Mouse (Mus musculus): ENCODE data around the gene Tsc22d3.
"Not testable (repeated sequence)": the region's sequence is repeated elsewhere in the genome, so short reads cannot be mapped to it uniquely, and the experiment has no call there.

Gene Tsc22d3

DNA sequence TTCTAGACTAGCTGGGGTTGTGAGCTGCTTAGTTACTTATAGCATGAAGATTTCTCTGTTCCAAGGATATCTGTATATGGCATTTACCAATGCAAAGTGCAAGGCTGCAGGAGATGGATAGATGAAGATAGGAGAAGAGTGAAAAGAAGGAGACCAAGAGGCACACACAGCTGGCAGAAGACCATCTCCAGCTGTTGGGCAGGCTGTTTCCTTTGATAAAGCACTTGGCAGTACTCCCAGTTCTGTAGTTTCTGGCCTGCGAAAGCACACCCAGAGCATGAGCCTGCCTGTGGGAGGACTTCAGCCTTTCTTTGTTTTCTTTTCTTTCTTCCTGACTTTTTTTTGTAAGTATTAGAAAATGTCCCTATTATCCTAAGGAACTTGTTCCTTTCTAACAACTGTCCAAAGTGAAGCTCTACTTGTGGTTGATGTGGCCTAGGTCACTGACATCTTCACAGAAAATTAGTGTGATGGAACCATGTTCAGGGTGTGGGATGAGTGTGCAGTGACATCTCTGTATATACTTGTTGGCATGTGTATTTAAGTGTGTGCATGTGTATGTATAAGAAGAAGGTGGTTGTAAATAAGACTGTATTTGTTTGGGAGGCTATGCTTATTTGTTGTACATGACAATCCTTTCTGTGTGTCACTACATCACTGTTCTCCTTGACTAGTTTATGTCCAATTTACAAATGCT is 32.6 kb downstream of the Tsc22d3 start:
- no peak for DNase-seq (ENCODE audit: extremely low spot score, low spot score)

GRCm38 (mm10) chrX:140565759-140566158 is 34.7 kb downstream of the Tsc22d3 start:
- no peak for DNase-seq (ENCODE audit: extremely low spot score, low spot score)

- no peak for DNase-seq (ENCODE audit: extremely low spot score, low spot score)
These were observed 35.2 kb downstream of the Tsc22d3 start for GRCm38 (mm10) chrX:140565212-140565611.

GRCm38 (mm10) chrX:140564777-140565176 is 35.7 kb downstream of the Tsc22d3 start:
- DNase-seq (ENCODE audit: extremely low spot score, low spot score) = no peak

DNA sequence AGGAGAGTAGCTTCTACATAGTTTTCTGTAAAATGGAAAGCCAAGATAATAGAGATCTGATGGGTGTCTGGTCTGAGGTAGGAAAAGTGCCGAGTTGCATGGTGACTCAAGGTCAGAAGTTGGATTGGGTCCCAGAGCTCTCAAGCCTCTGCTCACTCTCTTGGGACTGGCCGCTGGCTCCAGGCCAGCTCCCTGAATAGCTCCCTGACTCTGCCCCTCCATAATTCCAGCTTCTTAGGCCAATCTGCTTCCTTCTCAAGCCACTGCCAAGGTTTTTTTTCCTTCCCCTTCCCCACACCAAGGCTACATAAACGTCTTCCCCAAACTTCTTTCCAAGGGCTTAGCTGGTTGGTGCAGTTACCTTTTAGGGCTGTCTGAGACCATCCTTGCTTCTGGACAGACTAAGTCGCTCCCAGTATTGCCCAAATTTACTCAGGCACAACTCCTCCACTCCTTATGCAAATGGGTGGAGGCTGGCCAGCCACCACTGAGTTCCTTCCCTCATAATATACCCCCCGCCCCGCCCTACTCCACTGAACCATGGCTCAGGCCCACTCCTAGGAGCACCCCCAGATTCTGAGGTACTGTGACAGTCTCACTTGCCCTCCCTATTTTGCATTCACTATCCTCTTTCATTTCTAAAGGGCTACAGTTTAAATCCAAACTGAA is 42.1 kb downstream of the Tsc22d3 start:
- no peak for DNase-seq (ENCODE audit: extremely low spot score, low spot score)

DNA sequence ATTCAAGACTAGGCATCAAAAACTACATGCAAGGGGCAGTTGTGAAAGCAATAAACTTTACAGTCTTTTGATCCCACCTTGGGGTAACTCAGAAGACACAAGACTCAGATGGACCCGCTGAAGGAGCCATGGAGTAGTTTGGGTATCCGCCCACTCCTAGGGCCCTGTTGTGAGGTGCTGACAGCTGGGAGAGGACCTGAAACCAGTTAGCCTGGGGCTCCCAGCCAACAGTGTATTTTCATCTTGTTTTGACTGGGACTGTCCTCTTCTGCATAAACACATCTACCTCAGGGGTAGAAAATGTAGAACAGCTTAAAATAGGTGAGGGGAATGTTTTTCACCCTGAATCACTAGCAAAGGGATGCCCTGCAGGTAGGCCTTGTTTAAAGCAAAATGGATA is 44.5 kb downstream of the Tsc22d3 start:
- no peak for DNase-seq (ENCODE audit: extremely low spot score, low spot score)

DNA sequence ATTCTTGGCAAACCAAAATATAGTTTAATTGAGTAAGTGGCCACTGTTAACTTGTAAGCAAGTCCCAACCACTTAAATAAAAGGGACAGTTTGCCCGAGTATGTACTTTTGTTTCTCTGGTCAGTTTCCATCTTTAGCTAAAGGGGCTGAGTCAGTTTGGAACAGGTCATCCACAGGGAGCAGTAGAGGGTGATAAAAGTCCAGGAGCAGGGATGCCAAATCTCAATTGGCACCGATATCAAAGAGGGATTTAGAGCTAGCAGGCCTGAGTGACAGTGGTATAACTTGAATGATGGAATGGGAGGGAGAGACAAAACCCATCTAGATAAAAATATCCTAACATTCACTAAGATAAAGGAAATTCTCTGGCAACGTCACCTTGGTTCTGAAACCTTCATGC is 45.0 kb downstream of the Tsc22d3 start:
- DNase-seq (ENCODE audit: extremely low spot score, low spot score) = no peak

- no peak for DNase-seq (ENCODE audit: extremely low spot score, low spot score)
These were observed 52.6 kb downstream of the Tsc22d3 start for GRCm38 (mm10) chrX:140547660-140548419.

DNA sequence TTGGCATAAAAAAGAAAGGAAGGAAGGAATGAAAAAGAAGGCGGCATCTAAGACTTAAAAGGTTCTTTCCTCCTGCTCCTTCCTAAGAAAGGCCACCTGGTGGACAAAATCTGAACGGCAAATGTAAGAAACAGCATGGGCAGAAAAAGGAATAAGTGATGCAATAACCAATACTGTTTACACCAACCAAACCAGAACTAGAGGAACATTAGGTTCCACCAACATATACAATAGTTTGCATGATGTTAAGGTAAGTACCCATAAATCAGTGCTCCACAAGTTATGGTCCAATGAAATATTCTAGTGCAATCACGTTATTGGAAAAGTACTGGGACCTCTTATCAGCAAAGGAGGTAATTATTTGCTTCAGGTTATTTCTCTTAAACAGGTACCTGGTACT is 55.7 kb downstream of the Tsc22d3 start:
- DNase-seq (ENCODE audit: extremely low spot score, low spot score) = peak; percentile 25

GRCm38 (mm10) chrX:140542938-140543673 is 57.4 kb downstream of the Tsc22d3 start:
- DNase-seq (ENCODE audit: extremely low spot score, low spot score) = peak; percentile 66

GRCm38 (mm10) chrX:140542474-140542845 is 58.0 kb downstream of the Tsc22d3 start:
- DNase-seq (ENCODE audit: extremely low spot score, low spot score) = peak; percentile 59

DNA sequence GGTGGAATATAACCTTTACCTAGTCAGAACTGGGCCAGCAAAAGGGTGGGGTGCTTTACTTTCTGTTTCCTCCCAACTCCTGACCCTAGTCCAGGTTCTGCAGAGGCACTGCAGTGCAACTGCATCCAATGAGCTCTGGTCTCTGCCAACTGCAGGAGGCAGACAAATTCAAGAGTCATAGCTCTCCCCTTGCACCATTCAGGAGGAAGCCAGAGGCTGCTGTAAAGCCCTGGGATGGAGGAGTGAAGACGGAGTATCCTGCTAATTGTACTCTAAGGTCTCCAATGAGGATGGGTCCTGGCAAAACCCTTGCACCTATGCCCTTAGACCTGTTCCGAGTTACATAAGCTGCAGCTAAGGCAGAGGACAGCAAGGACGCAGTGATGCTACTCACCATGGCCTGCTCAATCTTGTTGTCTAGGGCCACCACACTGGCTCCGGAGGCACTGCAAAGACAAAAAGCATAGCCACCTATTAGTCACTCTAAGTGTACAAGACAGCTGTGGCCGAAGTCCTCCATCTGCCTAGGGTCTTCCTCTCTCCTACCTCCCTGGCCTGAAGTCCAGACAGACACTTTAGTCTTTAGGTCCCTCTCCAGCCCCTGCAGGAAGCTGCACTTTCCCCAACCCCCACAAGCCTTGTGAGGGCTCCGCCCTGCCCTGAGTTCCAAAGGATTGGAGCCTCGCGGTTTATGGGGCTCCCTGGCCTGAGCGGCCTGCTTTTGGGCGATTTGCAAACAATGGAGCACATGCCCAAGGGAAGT is 58.6 kb downstream of the Tsc22d3 start:
- DNase-seq (ENCODE audit: extremely low spot score, low spot score) = peak; percentile 45

- DNase-seq (ENCODE audit: extremely low spot score, low spot score) = no peak
These were observed 59.9 kb downstream of the Tsc22d3 start for GRCm38 (mm10) chrX:140540500-140541114.

DNA sequence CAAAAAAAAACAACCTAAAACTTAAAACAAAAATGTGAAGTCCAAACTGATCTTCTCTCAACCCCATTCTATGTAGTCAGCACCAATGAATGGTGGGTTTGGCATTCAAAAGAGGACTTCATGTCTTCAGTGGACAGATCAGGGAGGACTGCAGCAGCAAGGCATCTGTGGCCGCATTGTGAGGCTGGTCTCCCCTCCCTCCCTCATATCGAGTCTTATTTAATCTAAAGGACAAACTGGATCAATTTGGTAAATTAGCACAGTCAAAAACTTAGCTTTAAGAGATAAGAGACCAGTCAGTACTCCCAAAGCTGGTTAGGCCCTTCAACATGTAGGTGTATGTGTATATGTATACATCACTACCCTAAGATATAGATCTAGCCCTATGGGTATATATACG is 60.6 kb downstream of the Tsc22d3 start:
- not testable (repeated sequence) for DNase-seq (ENCODE audit: extremely low spot score, low spot score)

DNA sequence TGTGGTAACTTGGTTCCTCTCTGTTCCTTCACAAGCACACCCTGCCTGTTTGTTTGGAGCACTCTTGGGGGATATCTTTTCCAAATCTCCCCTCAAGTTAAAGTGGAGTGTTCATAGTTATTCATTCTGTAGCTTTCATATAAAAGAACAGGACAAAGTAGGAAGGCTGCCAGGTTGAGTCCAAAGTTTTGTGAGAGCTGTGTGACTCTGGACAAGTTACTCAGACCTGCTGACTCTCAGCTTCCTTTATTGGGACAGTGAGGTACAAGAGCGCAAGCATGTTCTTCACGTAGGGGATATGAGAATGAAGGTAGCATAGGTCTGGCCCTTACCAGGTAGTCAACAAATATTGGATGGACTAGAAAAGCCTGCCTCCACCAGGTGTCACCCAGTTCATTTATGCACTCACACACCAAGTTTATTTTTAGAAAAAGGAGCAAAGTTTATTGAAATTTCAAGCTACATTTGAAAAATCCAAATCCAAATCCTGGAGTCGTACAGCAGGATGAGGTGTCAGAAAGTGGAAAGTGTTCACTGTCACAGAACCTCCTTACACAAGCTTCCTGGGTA is 61.3 kb downstream of the Tsc22d3 start:
- DNase-seq (ENCODE audit: extremely low spot score, low spot score) = no peak

- no peak for DNase-seq (ENCODE audit: extremely low spot score, low spot score)
These were observed 61.8 kb downstream of the Tsc22d3 start for GRCm38 (mm10) chrX:140538649-140539048.

GRCm38 (mm10) chrX:140537662-140538061 is 62.8 kb downstream of the Tsc22d3 start:
- no peak for DNase-seq (ENCODE audit: extremely low spot score, low spot score)

DNA sequence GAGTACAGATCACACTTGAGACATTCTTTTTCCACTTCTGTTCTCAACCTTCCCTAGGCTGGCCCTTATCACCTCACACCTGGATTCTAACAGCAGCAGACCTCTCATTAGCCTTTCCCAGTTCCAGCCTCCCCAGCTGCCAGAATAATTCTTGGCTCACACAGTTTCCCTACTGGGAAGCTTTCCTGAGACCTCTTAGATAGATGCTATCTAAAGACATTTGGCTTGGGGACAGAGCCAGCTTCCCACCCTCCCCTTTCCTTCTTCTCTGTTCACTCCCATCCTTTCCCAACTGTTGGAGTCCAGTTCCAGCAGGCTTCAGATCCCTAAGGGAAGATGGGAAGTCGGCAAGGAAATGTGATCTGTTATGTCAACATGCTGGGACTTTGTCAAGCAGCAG is 65.0 kb downstream of the Tsc22d3 start:
- DNase-seq (ENCODE audit: extremely low spot score, low spot score) = no peak

GRCm38 (mm10) chrX:140534306-140534705 is 66.2 kb downstream of the Tsc22d3 start:
- DNase-seq (ENCODE audit: extremely low spot score, low spot score) = no peak

DNA sequence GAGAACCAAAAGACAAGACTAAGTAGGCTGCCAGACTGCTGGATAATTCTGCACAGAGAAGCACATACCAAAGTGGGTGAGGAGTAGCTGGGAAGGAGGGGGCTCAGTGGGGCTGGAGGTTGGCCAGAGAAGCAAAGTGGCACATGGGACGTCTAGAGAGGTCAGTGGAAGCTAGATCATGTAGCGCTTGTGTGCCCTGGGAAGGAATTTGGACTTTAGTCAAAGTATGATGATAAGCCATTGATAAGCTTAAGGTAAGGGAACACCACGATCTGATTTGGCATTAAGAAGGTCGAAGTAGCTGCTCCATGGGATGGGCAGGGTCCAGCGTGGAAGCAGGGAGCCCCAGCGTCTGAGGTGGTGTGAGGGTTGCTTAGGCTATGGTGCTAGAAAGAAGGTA is 68.1 kb downstream of the Tsc22d3 start:
- no peak for DNase-seq (ENCODE audit: extremely low spot score, low spot score)
